Mouse (Mus musculus): ENCODE results near the gene Avpr1a. TPM values are rescaled to one million over a fixed set of nuclear protein-coding genes. Genes with fewer than 3 reads are reported as not detected.

Avpr1a gene
- polyA plus RNA-seq, 1 experiment from 2014 or later = 0.35 TPM

DNA sequence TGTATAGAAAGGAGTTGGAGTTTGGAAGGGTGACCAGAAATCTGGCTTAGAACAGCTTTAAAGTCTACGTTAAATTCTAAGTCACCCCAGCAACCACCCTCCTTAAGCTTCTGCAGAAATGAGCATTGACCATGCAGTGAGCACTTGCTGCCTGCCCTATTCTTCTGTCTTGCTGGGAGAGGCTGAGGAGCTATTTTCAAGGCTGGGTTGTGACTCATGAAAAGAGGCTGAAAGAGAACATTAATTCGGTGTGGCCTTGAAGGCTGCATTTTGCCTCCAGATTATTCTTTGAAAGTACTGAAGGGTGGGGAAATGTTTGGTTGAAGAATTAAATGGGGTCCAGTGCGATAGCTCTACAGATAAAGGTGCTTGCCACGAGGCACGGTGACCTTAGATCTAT, 28.5 kb downstream of the Avpr1a start:
- no peak for ATAC-seq (replicated peaks; ENCODE audit: insufficient number of reproducible peaks, insufficient read depth, low FRiP score, low read depth)
- Histone ChIP-seq H3K9ac (no peak overlapping the region), H3K4me1 (replicated peaks) (no peaks in the 10 kb centered on the region), H3K4me3 (no peak overlapping the region), H3K4me2 (no peak overlapping the region), H3K27me3 (no peaks in the 10 kb centered on the region), H3K36me3 (no peaks in the 10 kb centered on the region), H3K9me3 (replicated peaks) (no peaks in the 10 kb centered on the region), H3K27ac (no peak overlapping the region)
- 88% methylated on average over 5 of the region's 5 CpGs for WGBS

DNA sequence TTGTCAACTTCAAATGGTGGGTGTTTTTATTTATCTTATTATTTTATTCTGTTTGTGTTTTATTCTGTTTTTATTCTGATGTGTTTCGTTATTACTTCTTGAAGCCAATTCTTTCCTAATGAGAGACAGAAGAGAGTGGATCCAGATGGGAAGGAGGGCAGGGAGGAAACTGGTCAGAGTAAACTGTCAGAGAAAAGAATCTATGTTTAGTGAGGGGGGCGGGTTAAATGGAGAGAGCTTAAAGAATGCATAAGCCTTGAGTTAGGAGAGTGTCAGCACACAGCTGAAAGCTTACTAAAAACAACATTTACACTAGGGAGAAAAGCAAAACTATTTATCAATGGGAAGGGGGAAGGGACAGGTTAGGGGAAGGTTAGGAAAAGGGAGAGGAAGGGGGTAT, 50.3 kb downstream of the Avpr1a start:
- H3K4me3 ChIP-seq = no peak overlapping the region
- H3K9ac ChIP-seq = no peak overlapping the region
- ATAC-seq (replicated peaks; ENCODE audit: insufficient number of reproducible peaks, insufficient read depth, low FRiP score, low read depth) = no peak
- no peak overlapping the region for H3K27ac ChIP-seq
- no peaks in the 10 kb centered on the region for H3K9me3 ChIP-seq (replicated peaks)
- WGBS = 46% methylated on average over 2 of the region's 2 CpGs
- H3K4me1 ChIP-seq (replicated peaks) = no peaks in the 10 kb centered on the region
- H3K27me3 ChIP-seq = no peaks in the 10 kb centered on the region
- H3K4me2 ChIP-seq = no peak overlapping the region
- H3K36me3 ChIP-seq = no peaks in the 10 kb centered on the region

DNA sequence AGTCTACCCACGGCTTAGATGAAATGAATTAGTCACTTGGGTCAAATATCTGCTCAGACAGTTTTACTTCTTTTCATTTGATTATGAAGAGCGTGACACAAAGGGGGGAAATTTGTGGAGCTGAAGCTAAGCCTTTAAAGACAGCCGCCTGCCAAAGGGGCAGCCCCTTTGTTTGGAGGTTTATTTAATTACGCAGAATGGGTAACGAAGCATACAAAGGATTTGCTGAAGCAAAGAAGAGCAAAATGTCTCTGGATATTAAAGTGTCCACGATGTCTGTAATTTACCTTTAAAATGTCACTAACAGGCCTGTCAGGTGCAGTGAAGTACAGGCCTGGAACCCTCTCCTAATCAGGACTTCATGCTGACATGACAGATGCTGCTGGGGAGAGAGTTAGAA, 51.0 kb downstream of the Avpr1a start:
- Histone ChIP-seq H3K9me3 (replicated peaks) (no peaks in the 10 kb centered on the region), H3K9ac (no peak overlapping the region), H3K4me1 (replicated peaks) (no peaks in the 10 kb centered on the region), H3K27ac (no peak overlapping the region), H3K27me3 (no peaks in the 10 kb centered on the region), H3K36me3 (no peaks in the 10 kb centered on the region), H3K4me3 (no peak overlapping the region), H3K4me2 (no peak overlapping the region)
- no peak for ATAC-seq (replicated peaks; ENCODE audit: insufficient number of reproducible peaks, insufficient read depth, low FRiP score, low read depth)
- WGBS = 75% methylated on average over 6 of the region's 6 CpGs

Other genes with a start within 250 kb of the Avpr1a start
- gene Ppm1h, start 230.3 kb downstream of the Avpr1a start, polyA plus RNA-seq (2015; fragmentation: Nextera tagmentation; extraction: Ambion mirVana) = 4.2 and 7.6 TPM in 2 replicates

All from heart, embryonic 15.5 days (tissue).